Mouse (Mus musculus): Measurements from ENCODE around the gene Ybx3.

The Ybx3 gene

DNA sequence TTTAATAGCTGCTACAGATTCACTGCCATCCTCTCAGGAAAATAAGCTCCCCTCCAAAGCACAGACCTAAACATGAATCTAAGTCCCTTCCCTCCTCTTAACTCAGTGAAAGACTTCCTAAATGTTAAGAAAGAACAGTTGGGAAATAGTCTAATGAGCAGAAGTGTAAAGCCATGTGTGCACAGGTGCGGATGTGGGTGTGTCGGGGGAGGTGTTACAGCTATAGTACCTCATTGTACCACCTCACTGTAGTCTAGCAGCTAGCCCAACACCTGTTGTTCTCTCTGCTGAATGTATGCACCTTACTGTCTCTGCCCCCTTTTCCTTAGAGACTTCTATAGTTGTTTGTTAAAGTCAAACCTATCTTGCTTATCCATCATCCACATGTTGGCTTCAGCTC lies 61.2 kb downstream of the Ybx3 start:
- DNase-seq (ENCODE audit: low spot score), result no peak

GRCm38 (mm10) chr6:131321854-131322639 lies 66.2 kb downstream of the Ybx3 start:
- DNase-seq (ENCODE audit: low spot score), result no peak

- DNase-seq (ENCODE audit: low spot score), result no peak
Observed at GRCm38 (mm10) chr6:131316155-131317101, 71.8 kb downstream of the Ybx3 start.
